In genomic region chr12:15832674-15833052, GRCm38 (mm10) we compare ENCODE assay signal across 24 mouse cellular contexts. TPM values are rescaled to one million over a fixed set of nuclear protein-coding genes. Genes with fewer than 3 reads are reported as not detected.
DNase-seq lines count a peak whose midpoint lies in the region; ATAC-seq and TF ChIP-seq lines count a peak whose summit lies in the region.
"Had no signal": no experiment of that assay in that cellular context is flagged by ENCODE, and none has a peak within 500 bp of the region (broad histone marks: within the 10 kb centered on the region; RNA-seq: fewer than 3 reads in every experiment).

No protein-coding gene starts in this region.

- no peak for TF ChIP-seq CTCF in hindbrain, postnatal 0 days (IDR thresholded peaks at IDR 0.05; ENCODE audit: low read depth)

- H3K27ac ChIP-seq in neural tube, embryonic 15.5 days (replicated peaks) = no peak overlapping the region
- H3K27ac ChIP-seq in hindbrain, postnatal 0 days = no peak overlapping the region
- H3K27ac ChIP-seq: embryonic facial prominence, embryonic 10.5 days; hindbrain, embryonic 13.5 days; limb, embryonic 13.5 days; liver, embryonic 15.5 days; neural tube, embryonic 12.5 days had no signal

- H3K36me3 ChIP-seq in neural tube, embryonic 15.5 days = no peaks in the 10 kb centered on the region
- H3K36me3 ChIP-seq in hindbrain, postnatal 0 days (ENCODE audit: insufficient read depth, low read length) = no peaks in the 10 kb centered on the region
- H3K36me3 ChIP-seq: embryonic facial prominence, embryonic 10.5 days; G1E; hindbrain, embryonic 13.5 days; limb, embryonic 13.5 days; liver, embryonic 15.5 days; neural tube, embryonic 12.5 days had no signal

- H3K9me3 ChIP-seq in neural tube, embryonic 15.5 days (replicated peaks) = no peaks in the 10 kb centered on the region
- H3K9me3 ChIP-seq in hindbrain, postnatal 0 days (ENCODE audit: low read length) = no peaks in the 10 kb centered on the region
- H3K9me3 ChIP-seq: embryonic facial prominence, embryonic 10.5 days; hindbrain, embryonic 13.5 days; limb, embryonic 13.5 days; liver, embryonic 15.5 days; neural tube, embryonic 12.5 days had no signal

- DNase-seq in heart, adult 11 months = peak; percentile 81
- no peak for DNase-seq in heart, postnatal 36 days
- peak; percentile 26 to 43 for DNase-seq in urinary bladder, adult 18-20 months (ENCODE audit: low spot score in 2 of 2)
- no peak for DNase-seq in urinary bladder, postnatal 25 days (ENCODE audit: low spot score)
- DNase-seq in frontal cortex, postnatal 36 days (ENCODE audit: low spot score in 2 of 2) = peak; percentile 64 to 80
- DNase-seq in right cerebral cortex, postnatal 14 days = peak; percentile 22
- DNase-seq in hindbrain, postnatal 0 days (ENCODE audit: low spot score) = no peak
- DNase-seq: adrenal gland, postnatal 36 days; B cell, adult 2 months; cerebellum, postnatal 36 days; heart, adult 18-20 months; kidney, adult 11 months; kidney, postnatal 14 days; lung, postnatal 10 days; thymus, postnatal 14 days had no signal

- no peak overlapping the region for H3K9ac ChIP-seq in neural tube, embryonic 15.5 days (replicated peaks)
- H3K9ac ChIP-seq in hindbrain, postnatal 0 days (replicated peaks; ENCODE audit: low read length) = no peak overlapping the region
- H3K9ac ChIP-seq: hindbrain, embryonic 13.5 days; limb, embryonic 13.5 days; liver, embryonic 15.5 days; neural tube, embryonic 12.5 days had no signal

- WGBS in neural tube, embryonic 15.5 days = 89% methylated on average over 7 of the region's 7 CpGs
- WGBS in hindbrain, postnatal 0 days = 94% methylated on average over 7 of the region's 7 CpGs

- intact Hi-C loops in heart, postnatal 36 days (cut with DNase I) = no loop called here

- no peak for ATAC-seq in neural tube, embryonic 15.5 days (ENCODE audit: low FRiP score)
- no peak for ATAC-seq in hindbrain, postnatal 0 days
- ATAC-seq: midbrain, embryonic 16.5 days had no signal

- H3K4me3 ChIP-seq in neural tube, embryonic 15.5 days (replicated peaks) = no peak overlapping the region
- H3K4me3 ChIP-seq in hindbrain, postnatal 0 days (ENCODE audit: low read length) = no peak overlapping the region
- H3K4me3 ChIP-seq: embryonic facial prominence, embryonic 10.5 days; hindbrain, embryonic 13.5 days; limb, embryonic 13.5 days; liver, embryonic 15.5 days; megakaryocyte, embryonic 14.5 days; neural tube, embryonic 12.5 days had no signal

- no peaks in the 10 kb centered on the region for H3K4me1 ChIP-seq in neural tube, embryonic 15.5 days
- H3K4me1 ChIP-seq in hindbrain, postnatal 0 days (ENCODE audit: insufficient read depth, low read length) = no peaks in the 10 kb centered on the region
- H3K4me1 ChIP-seq: embryonic facial prominence, embryonic 10.5 days; hindbrain, embryonic 13.5 days; limb, embryonic 13.5 days; liver, embryonic 15.5 days; megakaryocyte, embryonic 14.5 days; neural tube, embryonic 12.5 days had no signal

- H3K4me2 ChIP-seq in neural tube, embryonic 15.5 days = no peak overlapping the region
- no peak overlapping the region for H3K4me2 ChIP-seq in hindbrain, postnatal 0 days (ENCODE audit: low read depth, low read length)
- H3K4me2 ChIP-seq: hindbrain, embryonic 13.5 days; limb, embryonic 13.5 days; liver, embryonic 15.5 days; neural tube, embryonic 12.5 days had no signal

- no peaks in the 10 kb centered on the region for H3K27me3 ChIP-seq in neural tube, embryonic 15.5 days (replicated peaks)
- H3K27me3 ChIP-seq in hindbrain, postnatal 0 days (ENCODE audit: insufficient read depth, low read length) = no peaks in the 10 kb centered on the region
- H3K27me3 ChIP-seq: hindbrain, embryonic 13.5 days; limb, embryonic 13.5 days; liver, embryonic 15.5 days; neural tube, embryonic 12.5 days had no signal

RNA-seq across cellular contexts. Expression of gene Trib2, which starts 15.9 kb away (rescaled TPM):
- total RNA-seq in heart, postnatal 36 days (2021) = 10 to 100 TPM; 32.3 to 38.6 TPM
- 119 and 134 TPM in 2 replicates for polyA plus RNA-seq in neural tube, embryonic 15.5 days (2015; fragmentation: Nextera tagmentation; extraction: Ambion mirVana)
- total RNA-seq in hindbrain, postnatal 0 days (2014; rRNA removed) = 150 and 164 TPM in 2 replicates
- polyA plus RNA-seq in hindbrain, postnatal 0 days (2015; fragmentation: Nextera tagmentation; extraction: Ambion mirVana) = 92.2 and 95.2 TPM in 2 replicates
- polyA plus RNA-seq: G1E had no signal

Comparison
In these comparisons a context has a peak if more than half of its experiments do, and no peak if none do; other contexts are left out.
1. DNase-seq: peak in heart, adult 11 months (single experiment), urinary bladder, adult 18-20 months (2 of 2), frontal cortex, postnatal 36 days (2 of 2) and right cerebral cortex, postnatal 14 days (single experiment); none in heart, postnatal 36 days (0 of 2), urinary bladder, postnatal 25 days (single experiment) and hindbrain, postnatal 0 days (single experiment).